Mouse (Mus musculus): ENCODE data around the gene Dab2. TPM values are rescaled to one million over a fixed set of nuclear protein-coding genes. Genes with fewer than 3 reads are reported as not detected.

Gene Dab2
- polyA plus RNA-seq (2015; fragmentation: Nextera tagmentation; extraction: Ambion mirVana): 8.2 and 10.6 TPM in 2 replicates

DNA sequence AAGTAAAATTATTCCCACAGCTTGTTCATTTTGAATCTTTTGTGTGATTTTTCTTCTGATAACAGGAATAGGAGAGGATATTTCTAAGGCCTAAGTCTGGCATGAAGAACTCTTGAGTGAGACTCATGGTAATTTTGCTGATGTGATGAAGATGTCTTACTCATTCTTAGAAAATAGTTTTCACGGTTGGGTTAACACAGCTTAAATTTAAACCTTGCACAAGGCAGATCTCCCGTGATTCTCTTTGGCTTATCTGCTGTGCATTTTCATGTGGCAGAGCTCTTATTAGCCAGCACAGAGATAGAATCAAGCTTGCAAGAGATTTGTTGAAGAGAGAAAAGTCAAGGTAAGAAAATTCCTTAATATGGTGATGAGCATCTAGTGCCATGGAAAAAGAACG, at the start of gene Dab2:
Dab2 (plus strand) TSS at position 235 of the 400 bp plus-strand sequence.
- Histone ChIP-seq H3K27me3 (no peaks in the 10 kb centered on the region), H3K9ac (no peak within 1 kb of the TSS), H3K4me3 (no peak within 1 kb of the TSS), H3K36me3 (ENCODE audit: poor library complexity, severe bottlenecking) (no peaks in the 10 kb centered on the region), H3K4me2 (no peak within 1 kb of the TSS), H3K9me3 (replicated peaks) (no peaks in the 10 kb centered on the region), H3K27ac (no peak within 1 kb of the TSS), H3K4me1 (no peaks in the 10 kb centered on the region)
- WGBS: 92% methylated on average over 3 of the region's 3 CpGs
- no peak for ATAC-seq

DNA sequence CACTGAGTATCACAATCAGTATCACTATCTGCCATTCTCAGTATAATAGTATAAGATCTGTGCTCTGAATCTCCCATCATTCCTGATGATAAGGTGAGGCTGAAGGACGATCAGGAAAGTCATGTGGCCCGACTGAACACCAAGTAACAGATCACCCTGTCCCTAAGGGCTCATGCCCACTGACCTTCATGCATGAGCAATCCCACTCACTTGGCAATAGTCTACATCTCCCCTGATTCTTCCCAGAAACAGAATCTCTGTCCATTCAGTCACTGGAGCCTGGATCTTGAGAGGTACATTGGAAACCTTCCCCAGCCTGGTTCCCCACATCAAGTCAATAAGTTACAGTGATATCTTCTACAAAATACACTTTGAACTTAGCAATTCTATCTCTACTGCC, 46.1 kb upstream of the Dab2 start:
- no peaks in the 10 kb centered on the region for H3K27me3 ChIP-seq
- H3K4me1 ChIP-seq: no peaks in the 10 kb centered on the region
- no peaks in the 10 kb centered on the region for H3K9me3 ChIP-seq (replicated peaks)
- H3K4me2 ChIP-seq: no peak overlapping the region
- H3K36me3 ChIP-seq (ENCODE audit: poor library complexity, severe bottlenecking): no peaks in the 10 kb centered on the region
- no peak overlapping the region for H3K4me3 ChIP-seq
- WGBS: 85% methylated on average over 2 of the region's 2 CpGs
- no peak overlapping the region for H3K9ac ChIP-seq
- no peak for ATAC-seq
- no peak overlapping the region for H3K27ac ChIP-seq

DNA sequence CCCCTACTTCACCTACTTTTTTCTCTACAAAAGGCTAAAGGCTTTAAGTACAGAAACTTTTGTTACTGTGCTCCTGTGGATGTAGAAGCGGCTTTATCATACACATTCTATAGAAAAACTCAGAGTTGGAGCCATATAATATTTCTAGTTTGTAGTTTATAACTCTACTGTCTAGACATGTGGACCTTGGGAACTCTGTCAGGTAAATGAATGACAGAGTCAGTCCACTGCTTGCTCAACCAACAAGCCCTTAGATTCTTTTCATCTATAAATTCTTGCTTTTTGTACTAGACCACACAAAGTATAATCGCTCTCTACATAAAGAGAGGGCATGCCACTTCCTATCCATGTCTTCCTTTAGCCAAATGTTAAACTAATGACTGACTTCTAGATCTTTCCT, 45.2 kb upstream of the Dab2 start:
- no peak for ATAC-seq
- H3K4me2 ChIP-seq: no peak overlapping the region
- H3K9ac ChIP-seq: no peak overlapping the region
- WGBS: 95% methylated on average over 2 of the region's 2 CpGs
- no peaks in the 10 kb centered on the region for H3K36me3 ChIP-seq (ENCODE audit: poor library complexity, severe bottlenecking)
- no peak overlapping the region for H3K4me3 ChIP-seq
- no peaks in the 10 kb centered on the region for H3K27me3 ChIP-seq
- no peak overlapping the region for H3K27ac ChIP-seq
- H3K4me1 ChIP-seq: no peaks in the 10 kb centered on the region
- H3K9me3 ChIP-seq (replicated peaks): no peaks in the 10 kb centered on the region

DNA sequence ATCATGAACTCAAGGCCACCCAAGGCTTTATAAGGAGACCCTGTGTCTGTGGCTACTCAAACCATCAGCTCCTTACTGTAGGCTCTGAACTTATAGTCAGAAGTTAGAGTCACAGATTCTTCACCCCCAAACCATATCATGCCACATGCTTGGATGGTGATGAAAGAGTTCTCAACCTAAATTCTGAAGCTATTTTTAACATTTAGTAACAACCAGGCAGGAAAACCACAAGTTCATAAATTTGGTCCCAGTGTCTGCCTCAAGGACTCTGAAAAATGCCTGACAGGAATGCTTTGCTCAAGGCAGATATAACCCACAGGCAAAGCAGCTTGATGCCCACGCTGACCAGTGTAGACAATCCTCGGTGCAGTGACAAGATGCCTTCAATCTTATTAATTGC, 42.5 kb upstream of the Dab2 start:
- Histone ChIP-seq H3K9ac (no peak overlapping the region), H3K4me1 (no peaks in the 10 kb centered on the region), H3K4me2 (no peak overlapping the region), H3K9me3 (replicated peaks) (no peaks in the 10 kb centered on the region), H3K4me3 (no peak overlapping the region), H3K36me3 (ENCODE audit: poor library complexity, severe bottlenecking) (no peaks in the 10 kb centered on the region), H3K27me3 (no peaks in the 10 kb centered on the region), H3K27ac (no peak overlapping the region)
- ATAC-seq: no peak
- WGBS: 83% methylated on average over 2 of the region's 2 CpGs

DNA sequence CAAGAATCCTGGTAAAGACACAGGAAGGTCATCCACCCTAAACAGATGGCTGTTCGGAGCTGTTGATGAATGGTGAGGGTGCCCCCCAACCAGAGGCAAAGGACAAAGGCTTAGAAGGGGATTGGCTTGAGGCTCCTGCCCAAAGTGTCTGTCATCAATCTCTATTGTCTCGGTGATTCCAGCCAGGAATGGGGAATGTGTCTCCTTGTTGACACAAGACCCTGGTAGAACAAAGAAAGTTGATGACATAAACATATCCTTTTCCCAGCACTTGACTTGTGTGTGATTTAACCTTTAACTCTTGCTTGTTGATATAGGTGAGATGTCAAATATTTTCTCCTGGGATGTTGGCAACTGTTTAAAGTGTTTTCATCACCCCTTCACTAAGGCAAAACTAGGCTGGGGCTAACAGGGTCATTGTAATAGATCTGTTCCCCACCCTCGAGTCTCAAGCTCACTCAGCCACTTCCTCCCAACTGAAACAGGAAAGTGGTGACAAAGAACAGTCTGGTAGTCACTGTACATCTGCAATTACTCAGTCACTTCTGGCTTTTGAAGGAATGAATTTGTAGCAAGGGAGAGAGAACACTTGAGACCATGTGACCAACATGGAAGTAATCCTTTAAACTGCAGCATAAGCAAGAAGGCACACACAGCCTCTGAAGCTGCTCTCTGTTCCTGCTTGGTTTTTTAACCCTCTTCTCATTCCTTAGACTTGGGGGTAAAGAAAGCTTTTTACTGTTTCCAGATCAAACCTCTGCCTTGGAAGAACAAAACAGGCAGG, 39.4 kb upstream of the Dab2 start:
- H3K9ac ChIP-seq: no peak overlapping the region
- ATAC-seq: no peak
- WGBS: 64% methylated on average over 3 of the region's 3 CpGs

DNA sequence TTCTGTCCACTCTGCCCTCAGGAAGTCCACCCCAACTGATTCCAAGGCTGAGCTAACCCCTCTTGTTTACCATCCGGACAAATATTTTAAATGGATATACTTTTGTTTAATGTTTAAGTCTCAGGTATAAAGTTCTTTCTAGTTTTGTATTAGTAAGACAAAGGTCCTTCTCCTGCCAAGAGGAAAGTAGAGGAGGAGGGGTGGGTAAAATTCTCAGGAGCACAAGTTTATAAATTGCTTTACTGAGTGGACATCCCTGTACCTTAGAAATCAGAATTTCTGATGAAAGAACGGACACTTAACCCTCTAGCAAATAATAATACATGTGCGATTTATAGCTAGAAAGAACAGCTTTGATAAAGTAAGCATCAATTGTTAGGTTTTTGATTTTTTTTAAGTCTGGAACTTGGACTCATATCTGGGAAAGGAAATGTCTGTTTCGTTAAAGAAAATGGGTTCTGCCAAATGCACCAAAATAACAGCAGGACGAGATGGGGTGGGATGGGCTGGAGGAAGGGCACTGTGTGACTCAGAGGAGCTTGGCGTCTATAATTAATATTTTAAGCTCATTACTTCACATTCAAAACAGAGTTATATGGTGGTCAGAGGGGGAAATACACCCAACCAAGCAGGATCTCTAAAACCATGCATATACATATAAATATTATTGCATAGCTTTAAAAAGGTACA, 38.7 kb upstream of the Dab2 start:
- 80% methylated on average over 6 of the region's 6 CpGs for WGBS
- no peaks in the 10 kb centered on the region for H3K9me3 ChIP-seq (replicated peaks)

More for the DNA sequence above, 39.4 kb upstream of the Dab2 start:
- Histone ChIP-seq H3K4me2 (no peak overlapping the region), H3K4me1 (no peaks in the 10 kb centered on the region), H3K4me3 (no peak overlapping the region), H3K27me3 (no peaks in the 10 kb centered on the region), H3K36me3 (ENCODE audit: poor library complexity, severe bottlenecking) (no peaks in the 10 kb centered on the region), H3K9me3 (replicated peaks) (no peaks in the 10 kb centered on the region), H3K27ac (no peak overlapping the region)

DNA sequence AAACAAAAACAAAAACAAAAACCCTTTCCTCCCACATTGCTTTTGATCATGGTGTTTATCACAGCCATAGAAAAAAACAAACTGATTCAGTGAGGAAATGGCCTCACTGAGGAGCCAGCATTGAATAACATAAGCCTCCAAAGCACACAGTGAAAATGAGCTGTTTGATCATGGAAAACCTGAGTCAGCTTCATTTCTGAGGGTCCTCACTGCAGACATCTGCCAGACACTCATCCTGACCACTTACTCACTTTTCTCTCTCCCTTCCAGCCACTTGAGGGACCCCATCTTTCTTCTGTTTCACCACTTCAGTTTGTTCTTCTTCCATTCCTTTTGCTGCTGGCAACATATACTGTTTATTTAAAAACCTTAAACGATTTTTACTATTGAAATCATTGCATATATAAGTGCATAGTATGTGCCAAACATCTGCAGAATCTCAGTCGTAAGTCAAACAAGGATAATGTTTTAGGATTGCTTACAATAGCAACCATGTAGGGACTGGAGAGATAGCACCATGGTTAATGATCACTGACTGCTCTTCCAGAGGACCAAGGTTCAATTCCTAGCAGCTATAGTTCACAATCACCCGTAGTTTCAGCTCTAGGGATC, 32.3 kb upstream of the Dab2 start:
- ATAC-seq: no peak
- H3K27ac ChIP-seq: no peak overlapping the region
- 84% methylated on average over 3 of the region's 3 CpGs for WGBS
- no peak overlapping the region for H3K4me2 ChIP-seq
- no peaks in the 10 kb centered on the region for H3K9me3 ChIP-seq (replicated peaks)
- no peaks in the 10 kb centered on the region for H3K36me3 ChIP-seq (ENCODE audit: poor library complexity, severe bottlenecking)
- no peaks in the 10 kb centered on the region for H3K27me3 ChIP-seq
- H3K4me3 ChIP-seq: no peak overlapping the region
- H3K9ac ChIP-seq: no peak overlapping the region
- no peaks in the 10 kb centered on the region for H3K4me1 ChIP-seq

More for the DNA sequence above, 38.7 kb upstream of the Dab2 start:
- Histone ChIP-seq H3K27ac (no peak overlapping the region), H3K27me3 (no peaks in the 10 kb centered on the region), H3K4me1 (no peaks in the 10 kb centered on the region), H3K36me3 (ENCODE audit: poor library complexity, severe bottlenecking) (no peaks in the 10 kb centered on the region), H3K4me3 (no peak overlapping the region), H3K4me2 (no peak overlapping the region), H3K9ac (no peak overlapping the region)
- no peak for ATAC-seq

DNA sequence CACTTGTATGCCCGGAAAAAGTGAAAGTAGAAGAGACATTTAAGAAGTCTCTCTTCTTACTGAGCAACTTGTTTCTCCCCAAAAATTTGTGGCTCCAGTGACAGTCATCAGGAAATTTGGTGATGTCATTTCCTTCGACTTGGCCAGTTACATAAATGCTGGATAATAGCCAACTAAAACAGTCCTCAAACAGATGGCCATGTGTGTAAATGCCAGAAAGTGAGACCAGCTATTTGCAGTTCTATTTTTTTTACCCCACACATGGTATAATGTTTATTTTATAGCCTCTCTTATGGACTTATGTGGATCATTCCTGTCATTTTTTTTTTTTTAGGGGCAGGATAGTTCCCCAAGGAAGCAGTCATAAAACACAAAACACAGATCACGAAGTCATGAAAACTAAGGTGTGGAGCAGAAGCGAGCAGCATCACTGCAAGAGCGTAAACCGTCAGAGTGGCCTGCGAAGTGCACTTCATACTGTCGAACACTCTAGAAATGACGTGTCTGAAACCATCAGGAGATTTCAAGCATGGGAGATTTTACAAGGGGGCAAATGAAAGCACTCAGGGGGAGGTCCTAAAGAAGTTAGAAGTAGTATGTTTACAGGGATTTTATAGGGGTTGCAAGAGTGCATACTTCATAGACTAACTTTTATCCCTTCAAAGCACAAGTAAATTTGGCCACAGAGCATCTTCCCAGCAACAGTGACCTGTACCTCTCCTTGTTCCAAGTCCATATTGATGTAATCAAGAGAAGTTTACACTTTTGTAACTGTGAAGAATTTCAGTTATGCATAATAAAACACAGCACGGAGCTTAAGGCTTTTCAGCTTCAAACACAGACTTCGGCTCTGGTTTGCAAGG, 20.8 kb upstream of the Dab2 start:
- Histone ChIP-seq H3K4me2 (no peak overlapping the region), H3K27me3 (no peaks in the 10 kb centered on the region), H3K4me1 (no peaks in the 10 kb centered on the region), H3K36me3 (ENCODE audit: poor library complexity, severe bottlenecking) (no peaks in the 10 kb centered on the region), H3K4me3 (no peak overlapping the region), H3K9me3 (replicated peaks) (no peaks in the 10 kb centered on the region), H3K27ac (no peak overlapping the region), H3K9ac (no peak overlapping the region)
- ATAC-seq: no peak
- WGBS: 77% methylated on average over 11 of the region's 11 CpGs

DNA sequence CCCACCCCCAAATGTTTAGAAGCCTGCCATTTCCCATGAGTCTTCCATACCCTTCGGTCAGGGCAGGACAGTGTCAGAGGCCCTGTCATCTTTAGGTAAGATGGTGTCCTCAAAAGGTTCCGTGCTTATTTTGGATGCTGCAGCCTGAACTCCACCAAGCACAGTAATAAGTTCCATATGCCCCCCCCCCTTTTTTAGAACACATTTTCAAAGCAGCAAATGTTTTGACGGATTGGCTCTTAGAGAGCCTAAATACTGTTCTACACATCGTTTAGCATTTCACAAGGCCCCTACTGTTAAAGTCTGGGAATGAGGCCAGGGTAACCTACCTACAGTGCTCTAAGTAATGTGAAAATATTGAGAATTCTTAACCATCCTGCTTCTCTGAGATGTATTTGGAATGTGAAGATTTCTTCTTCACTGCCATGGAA, 19.6 kb upstream of the Dab2 start:
- Histone ChIP-seq H3K27me3 (no peaks in the 10 kb centered on the region), H3K27ac (no peak overlapping the region), H3K9ac (no peak overlapping the region), H3K9me3 (replicated peaks) (no peaks in the 10 kb centered on the region), H3K4me1 (no peaks in the 10 kb centered on the region), H3K36me3 (ENCODE audit: poor library complexity, severe bottlenecking) (no peaks in the 10 kb centered on the region), H3K4me2 (no peak overlapping the region), H3K4me3 (no peak overlapping the region)
- no peak for ATAC-seq
- 58% methylated on average over 4 of the region's 4 CpGs for whole genome bisulfite sequencing

DNA sequence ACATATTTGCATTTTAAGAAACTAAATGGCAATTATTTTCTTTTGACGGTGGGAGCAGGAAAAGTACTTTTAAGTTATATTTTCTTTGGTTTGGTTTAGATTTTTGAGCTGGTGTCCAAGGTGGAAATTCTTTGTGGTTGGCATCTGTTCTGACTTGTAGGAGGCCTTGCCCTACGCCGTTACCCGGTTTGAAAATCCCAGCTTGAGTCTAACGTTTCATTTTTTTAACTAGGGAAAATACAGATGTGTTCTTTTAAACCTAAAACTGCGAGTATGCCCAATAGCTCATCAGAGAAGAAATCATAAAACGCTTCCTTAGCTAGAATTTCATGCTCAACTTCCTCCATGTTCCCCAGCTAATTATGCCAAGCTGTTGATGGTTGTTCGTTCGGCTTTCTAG, 16.3 kb upstream of the Dab2 start:
- Histone ChIP-seq H3K27ac (no peak overlapping the region), H3K4me1 (no peaks in the 10 kb centered on the region), H3K9ac (no peak overlapping the region), H3K36me3 (ENCODE audit: poor library complexity, severe bottlenecking) (no peaks in the 10 kb centered on the region), H3K9me3 (replicated peaks) (no peaks in the 10 kb centered on the region), H3K27me3 (no peaks in the 10 kb centered on the region), H3K4me2 (no peak overlapping the region), H3K4me3 (no peak overlapping the region)
- 83% methylated on average over 9 of the region's 9 CpGs for whole genome bisulfite sequencing
- ATAC-seq: no peak

DNA sequence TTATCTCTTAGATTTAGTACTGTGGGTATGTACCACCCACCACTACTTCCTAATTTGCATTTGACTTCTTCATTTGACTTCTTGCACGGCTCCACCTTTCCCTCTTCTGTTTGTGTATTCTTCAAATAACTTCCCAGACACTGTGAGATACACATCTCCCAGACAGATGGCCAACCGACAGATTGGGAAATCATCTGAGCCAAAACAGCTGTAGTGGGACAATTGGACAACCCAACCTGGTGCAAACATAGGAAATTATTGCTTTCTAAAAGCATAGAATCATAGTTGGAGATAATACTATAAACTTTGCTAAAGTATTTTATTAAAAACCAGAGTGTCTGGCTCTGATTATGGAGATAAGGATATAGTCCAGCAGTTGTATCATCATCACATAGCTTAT, 3.5 kb upstream of the Dab2 start:
- Histone ChIP-seq H3K4me1 (no peaks in the 10 kb centered on the region), H3K27ac (no peak overlapping the region), H3K27me3 (no peaks in the 10 kb centered on the region), H3K4me2 (no peak overlapping the region), H3K4me3 (no peak overlapping the region), H3K36me3 (ENCODE audit: poor library complexity, severe bottlenecking) (no peaks in the 10 kb centered on the region), H3K9me3 (replicated peaks) (no peaks in the 10 kb centered on the region), H3K9ac (no peak overlapping the region)
- WGBS: 76% methylated on average over 2 of the region's 2 CpGs
- no peak for ATAC-seq

DNA sequence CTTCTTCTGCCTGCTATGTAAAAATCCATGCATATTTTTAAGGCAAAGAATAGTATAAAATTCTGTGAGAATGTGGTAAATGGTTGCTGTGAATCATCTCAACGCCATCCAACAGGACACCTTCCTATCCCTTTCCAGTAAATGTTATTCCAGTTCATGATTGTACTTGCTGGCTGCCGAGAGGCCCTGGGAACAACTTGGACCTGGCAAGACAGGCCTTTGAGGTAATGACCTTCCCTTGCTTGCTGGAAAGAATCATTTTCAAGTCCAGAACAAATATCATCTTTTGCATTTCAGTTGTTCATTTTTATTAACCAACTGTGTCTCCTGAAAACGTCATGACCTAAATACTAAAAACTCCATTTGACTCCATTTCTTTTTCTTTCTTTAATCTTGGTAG, 862 bp upstream of the Dab2 start:
- no peaks in the 10 kb centered on the region for H3K4me1 ChIP-seq
- no peaks in the 10 kb centered on the region for H3K27me3 ChIP-seq
- H3K9me3 ChIP-seq (replicated peaks): no peaks in the 10 kb centered on the region
- H3K4me2 ChIP-seq: no peak overlapping the region
- WGBS: 87% methylated on average over 3 of the region's 3 CpGs
- H3K27ac ChIP-seq: no peak overlapping the region
- no peak overlapping the region for H3K4me3 ChIP-seq
- no peaks in the 10 kb centered on the region for H3K36me3 ChIP-seq (ENCODE audit: poor library complexity, severe bottlenecking)
- H3K9ac ChIP-seq: no peak overlapping the region
- ATAC-seq: no peak

Measured in forebrain, embryonic 13.5 days (tissue).